11 mouse cellular contexts compared by ENCODE assay signal in the genomic region with DNA sequence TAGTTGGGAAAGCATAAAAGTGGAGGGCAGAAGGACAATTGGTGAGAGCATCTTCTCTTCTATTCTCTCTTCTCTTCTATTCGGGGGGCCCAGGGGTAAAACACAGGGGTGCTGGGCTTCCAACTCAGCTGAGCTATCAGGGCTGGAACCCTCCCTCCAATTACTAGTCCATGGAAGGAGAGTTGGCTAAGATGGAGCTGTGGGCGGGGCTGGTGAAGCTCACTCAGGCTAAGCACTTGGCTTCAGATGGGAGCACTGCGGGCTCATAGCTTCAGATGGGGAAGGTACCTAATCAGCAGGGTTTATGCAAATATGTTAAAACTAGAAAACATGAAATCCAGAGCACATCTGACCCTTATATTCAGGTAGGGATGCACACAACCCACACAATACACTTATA.
"Had no signal": no experiment of that assay in that cellular context is flagged by ENCODE, and none has a peak within 500 bp of the region (broad histone marks: within the 10 kb centered on the region; RNA-seq: fewer than 3 reads in every experiment).

No protein-coding gene starts in this region.

- DNase-seq: liver; liver, embryonic 13.5 days; liver, postnatal 0 days; lung, adult 18-20 months; lung, adult 2 months; lung, embryonic 14.5 days; lung, postnatal 10 days; lung, postnatal 14 days; lung, postnatal 36 days; lung, postnatal 4 days; midbrain, embryonic 14.5 days had no signal
